ENCODE assay signal across 10 mouse cellular contexts in the genomic region with DNA sequence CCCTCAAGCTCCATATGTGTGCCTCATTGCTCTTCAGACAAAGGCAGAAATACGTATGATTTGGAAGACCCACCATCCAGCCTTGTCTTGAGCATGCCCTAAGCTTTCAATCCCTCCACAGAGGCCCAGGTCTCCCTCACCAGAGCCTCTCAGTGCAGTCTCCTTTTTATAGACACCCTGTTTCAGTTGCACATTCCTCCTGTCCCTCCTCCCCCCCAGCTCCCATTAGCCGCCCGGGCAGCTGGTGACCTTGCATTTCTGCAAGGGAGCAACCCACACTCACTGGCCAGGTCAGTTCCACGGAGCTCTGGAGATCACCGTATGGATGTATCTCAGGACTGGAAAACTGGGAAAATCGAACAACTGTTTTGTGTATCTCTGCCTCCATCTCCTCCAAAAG.
DNase-seq lines count a peak whose midpoint lies in the region; ATAC-seq and TF ChIP-seq lines count a peak whose summit lies in the region.
"Had no signal": no experiment of that assay in that cellular context is flagged by ENCODE, and none has a peak within 500 bp of the region (broad histone marks: within the 10 kb centered on the region; RNA-seq: fewer than 3 reads in every experiment).

No protein-coding gene starts in this region.

- H3K4me1 ChIP-seq in kidney, adult 2 months (ENCODE audit: control insufficient read depth, insufficient read depth, low read length): no peaks in the 10 kb centered on the region; the same call in 1 of the 2 replicates
- H3K4me1 ChIP-seq: hindbrain, embryonic 13.5 days had no signal

- WGBS in kidney, adult 2 months: 50% methylated on average over 6 of the region's 6 CpGs

- ATAC-seq in megakaryocyte progenitor cell, adult 5-6 weeks (replicated peaks; ENCODE audit: poor library complexity): no peak

- no peak for TF ChIP-seq CTCF in kidney, adult 2 months (conservative IDR thresholded peaks at IDR 0.05; ENCODE audit: insufficient read depth, insufficient read length, low read depth, low read length)

- peak overlapping the region; percentile 60; the same call in 1 of the 2 replicates for H3K27ac ChIP-seq in kidney, adult 2 months (ENCODE audit: insufficient read depth, low read depth, low read length)
- H3K27ac ChIP-seq: forebrain, embryonic 10.5 days; hindbrain, embryonic 13.5 days had no signal

- H3K36me3 ChIP-seq in kidney, adult 2 months (ENCODE audit: control insufficient read depth, insufficient read depth, low read length): no peaks in the 10 kb centered on the region
- H3K36me3 ChIP-seq: forebrain, embryonic 10.5 days; hindbrain, embryonic 13.5 days had no signal

- DNase-seq in adrenal gland, adult (ENCODE audit: inconsistent age in 2 of 2, low spot score in 1 of 2): peak; percentile 52 to 73
- no peak for DNase-seq in adrenal gland, postnatal 4 days (ENCODE audit: low spot score in 2 of 2)
- peak; percentile 38 for DNase-seq in thymus, postnatal 14 days
- DNase-seq in thymus, postnatal 36 days: no peak
- peak; percentile 45 for DNase-seq in kidney, adult 2 months
- DNase-seq in layer of hippocampus, postnatal 14 days (ENCODE audit: low spot score in 2 of 2): no peak
- DNase-seq in spleen, postnatal 10 days (ENCODE audit: low spot score in 2 of 2): no peak

- no peak overlapping the region for H3K4me3 ChIP-seq in kidney, adult 2 months (ENCODE audit: insufficient read depth, low read depth, low read length)
- H3K4me3 ChIP-seq: forebrain, embryonic 10.5 days; hindbrain, embryonic 13.5 days had no signal

- H3K27me3 ChIP-seq in kidney, adult 2 months (replicated peaks; ENCODE audit: control insufficient read depth, insufficient read depth, low read length): no peaks in the 10 kb centered on the region
- H3K27me3 ChIP-seq: hindbrain, embryonic 13.5 days had no signal

- TF ChIP-seq POLR2A in kidney, adult 2 months (IDR thresholded peaks at IDR 0.05; ENCODE audit: low read depth, low read length): no peak

Comparison
In these comparisons a context has a peak if more than half of its experiments do, and no peak if none do; other contexts are left out.
1. DNase-seq: peak in adrenal gland, adult (2 of 2), thymus, postnatal 14 days (single experiment) and kidney, adult 2 months (single experiment); none in adrenal gland, postnatal 4 days (0 of 2), thymus, postnatal 36 days (0 of 2), layer of hippocampus, postnatal 14 days (0 of 2) and spleen, postnatal 10 days (0 of 2).